Mouse (Mus musculus) liver, embryonic 14.5 days (tissue): Measurements from ENCODE around the gene Fam126b.
"Not testable (repeated sequence)": the region's sequence is repeated elsewhere in the genome, so short reads cannot be mapped to it uniquely, and the experiment has no call there.

Source experiments
- CTCF ChIP-seq: IDR thresholded peaks from 2 replicates; pipeline ENCODE4 v1.5.1; 2016; ENCODE audit warnings: antibody characterized with exemption, low read depth, control low read depth
- EP300 ChIP-seq: IDR thresholded peaks from 2 replicates; pipeline ENCODE4 v1.6.1; 2016; ENCODE audit warnings: antibody characterized with exemption, low read depth

DNA sequence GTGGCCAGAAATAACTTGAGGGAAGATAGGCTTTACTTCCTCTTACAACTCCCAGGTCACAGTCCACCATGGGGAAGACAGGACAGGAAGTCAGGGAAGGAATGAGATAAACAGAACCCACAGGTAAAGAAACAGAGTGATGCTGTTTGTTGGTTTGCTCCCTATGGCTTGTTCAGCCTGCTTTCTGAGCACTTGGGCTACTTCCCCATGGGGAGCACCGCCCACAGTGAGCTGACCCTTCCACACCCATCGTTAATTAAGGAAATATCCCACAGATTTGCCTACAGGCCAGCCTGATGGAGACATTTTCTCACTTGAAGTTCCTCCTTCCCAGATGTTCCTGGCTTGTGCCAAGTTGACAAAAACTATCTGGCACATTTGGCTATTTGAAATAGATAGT, 42.7 kb upstream of the Fam126b start:
- TF ChIP-seq CTCF, EP300: not testable (repeated sequence)
